Mouse (Mus musculus) urinary bladder, postnatal 25 days (tissue): Measurements from ENCODE around the gene Padi4.

Source experiments
- DNase-seq: peaks from one replicate; pipeline ENCODE4 v3.0.0; 2022; ENCODE audit warnings: low spot score

The Padi4 gene

DNA sequence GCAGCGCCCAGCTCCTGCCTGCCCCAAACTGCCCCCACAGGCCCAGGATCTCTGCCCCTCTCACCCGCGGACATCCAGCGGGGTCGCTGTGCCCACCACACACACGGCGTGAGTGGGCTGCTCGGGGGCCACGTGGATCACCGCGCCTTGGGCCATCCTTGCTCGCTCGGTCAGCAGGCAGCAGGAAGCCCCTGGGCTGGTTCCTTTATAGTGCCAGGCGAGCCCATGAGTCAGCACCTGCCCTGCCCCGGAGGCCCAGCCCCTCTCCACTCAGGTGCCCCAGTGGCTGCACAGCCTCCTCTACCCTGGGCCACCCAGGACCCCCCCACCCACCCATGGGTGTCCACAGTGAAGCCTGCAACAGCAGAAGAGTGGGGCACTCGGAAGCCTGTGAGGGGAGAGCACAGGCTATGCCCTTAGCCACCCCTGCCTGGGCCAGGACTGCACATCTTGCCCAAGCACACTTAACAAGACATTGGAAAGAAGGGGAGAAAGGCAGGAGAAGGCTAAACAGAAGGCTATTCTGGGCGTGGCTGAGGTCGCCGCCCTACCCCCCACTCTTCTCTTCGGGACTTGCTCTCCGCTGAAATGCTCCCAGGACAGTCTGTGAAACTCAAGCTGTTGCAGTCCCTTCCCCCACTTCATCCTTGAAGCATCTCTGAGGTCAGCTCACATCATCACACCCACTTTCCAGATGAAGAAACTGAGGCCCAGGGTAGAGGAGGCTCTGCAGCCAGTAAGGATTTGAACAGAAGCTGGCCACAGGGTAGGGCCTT, at the start of gene Padi4:
Gene Padi4 (minus strand): TSS at position 212 of the 776 bp plus-strand sequence.
- DNase-seq, result no peak

GRCm38 (mm10) chr4:140821988-140822387, 48.0 kb upstream of the Padi4 start:
- peak; percentile 52 for DNase-seq

DNA sequence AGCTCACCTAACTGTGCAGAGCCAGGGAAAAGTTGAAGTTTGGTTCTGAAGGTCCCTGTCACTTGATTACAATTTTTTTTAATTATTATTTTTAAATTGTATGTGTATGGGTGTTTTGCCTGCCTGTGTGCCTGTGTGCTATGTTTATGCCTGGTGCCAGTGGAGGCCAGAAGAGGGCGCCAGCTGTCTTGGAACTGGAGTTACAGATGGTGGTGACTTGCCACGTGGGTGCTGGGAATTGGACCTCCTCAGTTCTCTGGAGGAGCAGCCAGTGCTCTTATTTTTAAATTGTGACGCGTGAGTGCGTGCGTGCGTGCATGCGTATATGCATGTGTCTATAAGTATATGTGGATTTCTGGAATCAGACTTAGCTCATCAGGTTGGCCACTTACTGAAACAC, 43.4 kb upstream of the Padi4 start:
- DNase-seq, result no peak

- no peak for DNase-seq
These were observed 42.2 kb upstream of the Padi4 start for GRCm38 (mm10) chr4:140815996-140816917.

DNA sequence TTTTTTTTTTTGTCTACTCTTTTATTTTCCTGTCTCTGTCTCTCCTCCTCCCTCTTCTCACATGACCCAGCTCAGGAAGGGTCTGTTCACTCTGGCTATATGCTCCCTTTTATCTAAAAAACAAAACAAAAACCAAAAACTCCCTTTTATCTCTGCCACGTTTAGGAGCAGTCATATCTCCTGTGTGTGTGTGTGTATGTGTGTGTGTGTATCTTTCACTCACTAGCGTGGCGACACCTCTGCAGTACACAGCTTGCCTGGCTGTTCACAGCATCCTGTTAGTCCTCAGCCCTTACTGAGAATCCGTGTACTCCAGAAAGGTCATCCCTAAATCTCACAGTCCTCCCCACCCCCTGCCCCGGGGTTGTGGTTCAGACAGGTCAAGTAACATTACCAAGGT, 41.5 kb upstream of the Padi4 start:
- no peak for DNase-seq

- DNase-seq, result peak; percentile 48
These were observed 40.5 kb upstream of the Padi4 start for GRCm38 (mm10) chr4:140814241-140815225.

DNA sequence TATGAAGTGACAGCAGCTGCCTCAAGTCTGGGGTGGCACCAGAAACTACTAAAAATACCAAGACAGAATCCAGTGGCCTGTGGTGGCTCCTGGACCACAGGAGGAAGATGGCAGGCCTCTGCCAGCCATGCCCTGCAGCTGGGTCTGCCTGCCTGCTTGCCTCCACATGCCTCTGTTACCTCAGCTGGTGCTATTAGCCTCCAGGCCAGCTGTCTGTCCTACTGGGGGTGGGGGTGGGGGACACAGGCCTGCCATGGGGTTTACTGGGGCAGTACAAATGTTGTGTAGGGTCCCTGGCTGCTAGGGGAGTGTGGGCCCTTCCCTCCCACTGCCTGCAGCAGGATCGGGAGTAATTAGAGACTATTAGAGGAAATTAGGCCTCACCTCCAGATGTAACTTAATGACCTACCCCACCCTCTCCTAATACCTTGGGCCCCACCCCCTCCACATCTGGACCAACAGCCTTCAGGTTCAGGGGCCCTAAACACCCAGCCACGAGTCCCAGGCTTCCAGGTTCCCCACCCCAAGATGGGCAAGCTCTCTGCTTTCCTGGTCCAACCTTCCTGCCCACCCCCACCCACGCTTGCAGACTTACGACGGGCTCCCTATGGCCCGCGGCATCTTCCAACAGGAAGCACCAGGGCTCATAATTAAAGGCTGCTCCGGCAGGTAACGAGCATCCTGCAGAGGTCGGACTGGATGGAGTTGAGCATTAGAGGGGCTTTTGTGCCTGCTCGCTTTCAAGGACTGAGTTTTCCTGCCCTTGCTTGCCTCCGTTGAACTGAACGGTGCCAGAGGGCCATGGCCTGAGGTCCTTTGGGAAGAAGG, 39.5 kb upstream of the Padi4 start:
- no peak for DNase-seq

GRCm38 (mm10) chr4:140812609-140813008, 38.6 kb upstream of the Padi4 start:
- no peak for DNase-seq

DNA sequence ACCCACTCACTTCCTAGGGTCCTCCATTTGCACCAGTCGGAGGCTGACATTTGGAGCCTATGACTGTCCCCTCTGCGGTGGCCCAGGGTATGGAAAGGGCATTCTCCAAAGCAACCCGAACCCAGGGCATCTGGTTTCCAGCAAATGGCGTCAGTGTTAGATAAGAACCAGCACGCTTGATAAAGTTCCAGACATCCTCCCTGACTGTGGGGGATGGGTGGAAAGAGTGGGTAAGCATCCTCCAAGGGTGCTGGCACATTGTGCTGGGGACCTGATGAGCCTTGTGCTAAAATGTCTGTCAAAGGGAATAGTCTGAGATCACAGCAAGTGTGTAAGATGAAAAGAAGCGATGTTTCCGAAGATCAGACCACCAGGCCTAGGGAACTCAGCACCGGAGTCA, 38.2 kb upstream of the Padi4 start:
- DNase-seq, result no peak

DNA sequence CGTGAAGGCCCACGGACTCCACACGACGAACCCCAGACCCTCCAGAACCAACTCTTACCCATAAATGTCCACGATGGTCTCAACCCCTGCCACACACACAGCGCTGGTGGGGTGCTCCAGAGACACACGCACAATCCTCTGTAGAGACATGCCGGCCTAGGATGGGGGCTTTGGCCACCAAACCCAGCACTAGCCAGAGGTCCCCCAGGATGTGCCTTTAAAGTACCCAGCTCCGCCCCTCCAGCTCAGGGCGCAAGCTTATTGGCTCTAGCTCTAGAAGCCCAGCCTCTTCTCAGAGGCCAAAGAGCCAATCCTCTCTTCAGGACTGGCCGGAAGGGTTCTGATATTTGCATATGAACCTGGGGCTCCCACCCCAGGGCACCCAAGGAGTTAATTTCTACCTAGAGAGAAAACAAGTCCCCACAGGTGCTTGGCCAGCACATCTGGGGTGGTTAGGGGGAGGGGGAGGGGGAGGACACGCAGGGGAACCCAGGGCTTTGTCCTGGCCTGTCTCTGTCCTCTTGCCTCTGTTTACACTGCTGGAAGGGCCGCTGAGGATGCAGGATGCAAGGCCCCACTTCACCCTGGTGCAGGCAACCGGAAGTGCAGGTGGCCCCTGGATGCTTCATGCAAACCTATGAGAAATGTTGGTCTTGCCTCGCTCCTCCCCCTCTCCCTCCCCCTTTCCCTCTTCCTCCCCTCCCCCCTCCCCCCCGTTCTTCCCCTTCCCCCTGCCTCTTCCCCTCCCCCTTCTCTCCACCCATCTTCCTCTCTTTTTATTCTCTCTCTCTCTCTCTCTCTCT, 36.6 kb upstream of the Padi4 start, which contains the start of gene Padi3:
Gene Padi3 (minus strand): TSS at position 191 of the 803 bp plus-strand sequence.
- DNase-seq, result no peak

DNA sequence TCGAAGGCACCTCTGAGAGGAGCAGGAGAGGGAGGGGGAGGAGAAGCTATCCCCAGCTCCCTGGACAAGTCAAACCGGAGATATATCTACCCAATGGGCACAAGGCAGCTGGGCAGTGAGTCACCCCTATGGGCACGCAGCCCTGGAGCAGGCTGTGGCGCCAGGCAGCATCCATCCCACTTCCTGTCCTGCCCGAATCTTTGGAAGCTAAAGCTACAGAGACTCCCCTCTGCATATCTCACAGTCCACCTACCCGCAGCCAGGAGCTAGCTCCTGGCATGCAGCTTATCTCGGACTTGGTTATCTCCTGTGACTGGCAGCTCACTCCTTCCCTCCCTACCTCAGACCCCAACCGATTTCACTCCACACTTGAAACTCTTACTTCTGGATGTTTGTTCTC, 35.1 kb upstream of the Padi4 start:
- no peak for DNase-seq

DNA sequence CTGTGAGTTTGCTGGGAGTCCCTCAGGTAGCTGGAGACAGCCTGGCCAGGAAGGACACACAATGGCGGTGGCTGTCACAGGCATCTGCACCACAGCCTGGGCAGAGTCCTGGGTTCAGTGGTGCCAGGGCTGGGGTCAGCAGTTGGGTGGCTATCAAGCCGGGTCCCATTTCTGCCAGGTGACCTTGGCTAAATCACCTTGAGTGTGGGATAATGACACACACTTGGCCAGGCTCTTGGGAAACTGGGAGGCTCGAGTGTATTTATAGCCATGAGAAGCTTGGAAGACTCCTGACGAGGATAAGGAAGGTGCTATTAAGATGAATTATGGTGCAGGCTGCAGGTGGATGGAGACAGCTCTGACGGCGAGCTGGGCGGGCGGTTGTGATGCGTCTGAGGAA, 30.6 kb upstream of the Padi4 start:
- no peak for DNase-seq

- no peak for DNase-seq
These were observed 27.3 kb upstream of the Padi4 start for GRCm38 (mm10) chr4:140801364-140801763.

DNA sequence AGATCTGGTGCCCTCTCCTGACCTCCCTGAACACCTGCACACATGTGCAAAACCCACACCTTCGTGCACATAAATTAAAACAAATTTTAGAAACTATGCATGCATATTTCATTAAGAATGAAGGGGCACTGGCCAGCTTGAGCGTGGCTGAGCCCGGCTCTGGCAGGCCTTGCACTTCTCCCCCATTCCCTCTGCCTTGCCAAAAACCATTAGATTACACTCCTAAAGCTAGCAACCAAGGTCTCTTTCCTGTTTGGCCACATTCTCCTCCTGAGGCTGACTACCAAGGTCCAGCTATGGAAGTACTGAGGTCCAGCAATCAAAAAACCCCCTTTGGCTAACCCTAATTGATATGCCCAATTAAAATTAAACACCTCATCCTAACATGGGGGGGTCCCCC, 22.8 kb upstream of the Padi4 start:
- DNase-seq, result no peak

DNA sequence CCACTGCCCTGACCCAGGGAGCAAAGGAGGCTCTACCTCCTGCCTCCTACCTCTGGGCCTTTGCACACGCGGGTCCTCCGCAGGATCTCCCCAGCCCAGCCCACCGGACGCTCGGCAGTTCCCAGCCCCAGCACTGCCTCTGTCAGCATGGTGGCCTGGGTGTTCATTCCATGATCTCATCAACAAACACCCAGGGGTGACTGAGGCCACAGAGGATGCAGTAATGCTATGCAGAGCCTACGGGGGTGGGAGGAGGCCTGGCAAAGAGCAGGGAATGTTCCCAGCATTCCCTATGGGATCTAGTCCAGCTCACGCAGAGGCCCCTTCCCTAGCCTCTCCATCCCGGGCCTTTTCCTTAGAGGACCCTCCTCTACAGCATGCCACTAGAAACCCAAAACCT, 20.6 kb upstream of the Padi4 start:
- DNase-seq, result no peak

GRCm38 (mm10) chr4:140793795-140794194, 19.8 kb upstream of the Padi4 start:
- DNase-seq, result no peak

GRCm38 (mm10) chr4:140792584-140792983, 18.5 kb upstream of the Padi4 start:
- DNase-seq, result no peak

DNA sequence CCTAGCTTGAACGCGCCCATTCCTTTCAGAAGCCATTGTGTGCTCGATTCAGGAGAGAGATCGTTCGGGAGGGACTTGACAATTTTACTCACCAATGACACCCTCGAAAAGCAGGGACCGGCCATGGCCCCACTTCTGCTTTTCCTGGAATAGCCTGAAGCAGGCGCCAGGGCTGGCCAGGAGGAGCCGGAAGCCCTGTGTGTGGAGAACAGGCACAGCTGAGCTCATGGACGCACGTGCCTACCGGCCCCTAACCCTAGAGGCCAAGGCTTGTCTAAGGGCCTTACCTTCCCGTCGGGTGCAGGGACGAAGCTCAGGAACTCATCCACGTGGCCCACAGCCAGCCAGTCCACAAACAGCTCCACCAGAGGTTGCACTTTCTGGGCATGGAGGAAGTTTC, 17.0 kb upstream of the Padi4 start:
- DNase-seq, result no peak

GRCm38 (mm10) chr4:140789983-140790382, 15.9 kb upstream of the Padi4 start:
- DNase-seq, result no peak

DNA sequence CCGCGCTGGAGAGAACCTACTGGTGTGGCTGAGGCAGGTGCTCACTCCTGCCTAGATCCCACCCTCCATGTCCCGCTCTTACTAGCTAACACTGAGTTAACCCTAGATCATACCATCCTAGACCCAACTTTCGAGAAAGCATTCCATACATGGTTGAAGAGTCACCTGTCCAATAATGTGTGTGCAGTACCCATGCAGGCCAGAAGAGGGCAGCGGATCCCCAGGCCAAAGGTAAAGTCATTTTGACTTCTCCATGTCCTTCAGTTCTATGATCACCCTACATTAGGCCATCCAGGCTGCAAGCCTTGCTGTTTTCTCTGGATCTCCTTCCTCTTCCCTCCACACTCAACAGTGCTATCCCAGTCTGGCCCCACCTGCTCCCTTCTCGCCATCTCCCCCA, 14.9 kb upstream of the Padi4 start:
- peak; percentile 68 for DNase-seq
